Mouse (Mus musculus) right cerebral cortex, postnatal 25 days (tissue): ENCODE results near the gene Vwce.
A peak's percentile ranks its signal among the peaks of the same experiment; 100 is the strongest.

Experiments
- DNase-seq: peaks from one replicate; pipeline ENCODE4 v3.0.0; 2022

Gene Vwce

GRCm38 (mm10) chr19:10648156-10648555 lies 14.1 kb downstream of the Vwce start:
- no peak for DNase-seq

- no peak for DNase-seq
These were observed 22.0 kb downstream of the Vwce start for GRCm38 (mm10) chr19:10656058-10656457.

GRCm38 (mm10) chr19:10657742-10658141 lies 23.7 kb downstream of the Vwce start:
- no peak for DNase-seq

GRCm38 (mm10) chr19:10658406-10658805 lies 24.4 kb downstream of the Vwce start:
- DNase-seq, result no peak

GRCm38 (mm10) chr19:10661373-10661772 lies 27.4 kb downstream of the Vwce start:
- no peak for DNase-seq

GRCm38 (mm10) chr19:10661919-10662318 lies 27.9 kb downstream of the Vwce start:
- no peak for DNase-seq

- DNase-seq, result no peak
These were observed 28.7 kb downstream of the Vwce start for GRCm38 (mm10) chr19:10662665-10663064.

- DNase-seq, result no peak
These were observed 31.1 kb downstream of the Vwce start for GRCm38 (mm10) chr19:10665093-10665492.

- peak; percentile 42 for DNase-seq
These were observed 31.5 kb downstream of the Vwce start for GRCm38 (mm10) chr19:10665499-10665898.

- no peak for DNase-seq
These were observed 37.3 kb downstream of the Vwce start for GRCm38 (mm10) chr19:10671319-10671718.

- no peak for DNase-seq
These were observed 37.9 kb downstream of the Vwce start for GRCm38 (mm10) chr19:10671854-10672417.

GRCm38 (mm10) chr19:10673275-10673674 lies 39.3 kb downstream of the Vwce start:
- DNase-seq, result no peak

- no peak for DNase-seq
These were observed 42.6 kb downstream of the Vwce start for GRCm38 (mm10) chr19:10676656-10677055.

- peak; percentile 76 for DNase-seq
These were observed 44.1 kb downstream of the Vwce start, which contains the start of gene Pga5 for GRCm38 (mm10) chr19:10677915-10678771. TSS of gene Pga5 (minus strand) at chr19:10678071.

- no peak for DNase-seq
These were observed 44.7 kb downstream of the Vwce start for GRCm38 (mm10) chr19:10678772-10679067.

GRCm38 (mm10) chr19:10681571-10681970 lies 47.6 kb downstream of the Vwce start:
- DNase-seq, result no peak

GRCm38 (mm10) chr19:10685081-10685480 lies 51.1 kb downstream of the Vwce start:
- no peak for DNase-seq

- DNase-seq, result no peak
These were observed 51.7 kb downstream of the Vwce start for GRCm38 (mm10) chr19:10685727-10686126.

- peak; percentile 92 for DNase-seq
These were observed 54.7 kb downstream of the Vwce start, which contains the start of gene Vps37c for GRCm38 (mm10) chr19:10688537-10689352. TSS of gene Vps37c (plus strand) at chr19:10688735.

GRCm38 (mm10) chr19:10689470-10690166 lies 55.6 kb downstream of the Vwce start:
- no peak for DNase-seq

GRCm38 (mm10) chr19:10690336-10690735 lies 56.3 kb downstream of the Vwce start:
- no peak for DNase-seq

- no peak for DNase-seq
These were observed 57.1 kb downstream of the Vwce start for GRCm38 (mm10) chr19:10691121-10691520.

- no peak for DNase-seq
These were observed 57.6 kb downstream of the Vwce start for GRCm38 (mm10) chr19:10691660-10692059.
